Mouse (Mus musculus) 3T3-L1 (cell line): ENCODE measurements at regions not wholly inside any gene's neighbourhood (a gene's known extent, or its start where the extent isn't known, plus 50 kb on each side); places are given as distances from the start of the nearest gene placed in this dataset.
"Not testable (repeated sequence)": the region's sequence is repeated elsewhere in the genome, so short reads cannot be mapped to it uniquely, and the experiment has no call there.

Experiments used
- DNase-seq: peaks from one replicate; pipeline ENCODE4 v3.0.0-alpha.2; 2015; ENCODE audit warnings: low read depth, low spot score

DNA sequence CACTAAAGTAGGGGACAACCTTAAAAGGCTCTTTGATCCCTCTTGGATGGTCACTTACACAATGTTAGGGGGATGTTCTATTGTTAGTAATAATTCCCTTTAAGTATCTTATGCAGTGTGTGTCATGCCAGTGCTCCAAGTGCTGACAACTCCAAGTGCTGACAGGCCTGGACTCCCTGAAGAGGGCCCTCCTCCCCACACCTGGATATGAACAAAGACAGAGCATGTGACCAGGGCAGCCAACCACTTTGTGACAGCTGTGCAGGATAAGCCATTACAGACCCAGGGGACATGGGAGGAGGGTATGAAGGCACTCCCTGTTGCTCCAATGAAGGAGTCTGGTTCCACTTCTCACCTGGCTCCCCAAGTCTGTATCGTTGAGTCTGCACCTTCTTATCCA lies 224.7 kb downstream of the Adamts15 start:
- no peak for DNase-seq

DNA sequence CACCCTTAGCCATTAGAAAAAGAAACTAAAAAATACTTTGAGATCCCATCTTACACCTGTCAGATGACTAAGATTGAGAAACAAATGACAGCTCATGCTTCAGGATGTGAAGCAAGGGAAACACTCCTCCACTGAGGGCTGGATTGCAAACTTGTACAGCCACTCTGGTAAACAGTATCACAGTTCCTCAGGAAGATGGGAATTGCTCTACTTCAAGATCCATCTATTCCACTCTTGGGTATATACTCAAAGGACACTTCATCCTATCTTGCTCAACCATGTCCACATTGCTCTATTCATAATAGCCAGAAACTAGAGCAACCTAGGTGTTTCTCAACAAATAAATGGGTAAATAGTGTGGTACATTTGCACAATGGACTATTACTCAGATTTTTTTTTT lies 241.2 kb downstream of the Snx19 start:
- DNase-seq, result no peak

DNA sequence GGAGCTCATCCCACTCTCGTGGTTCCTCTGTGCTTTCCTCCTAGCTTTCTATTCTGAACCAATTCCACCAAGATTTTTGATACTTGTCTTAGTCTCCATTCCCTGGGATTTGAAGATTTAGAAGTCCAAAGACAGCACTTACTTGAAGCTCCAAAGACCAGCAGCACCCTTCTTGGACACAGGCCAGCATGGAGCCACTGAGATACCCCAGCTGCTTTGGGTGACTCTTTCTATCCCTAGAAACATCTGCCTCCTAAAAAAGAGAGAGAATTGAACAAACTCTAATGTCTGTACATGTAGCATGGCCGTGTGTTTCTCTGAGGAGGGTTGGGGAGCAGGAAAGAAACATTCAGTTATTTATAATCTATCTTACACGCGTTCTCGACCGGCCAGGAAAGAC lies 235.5 kb downstream of the Snx19 start:
- no peak for DNase-seq

DNA sequence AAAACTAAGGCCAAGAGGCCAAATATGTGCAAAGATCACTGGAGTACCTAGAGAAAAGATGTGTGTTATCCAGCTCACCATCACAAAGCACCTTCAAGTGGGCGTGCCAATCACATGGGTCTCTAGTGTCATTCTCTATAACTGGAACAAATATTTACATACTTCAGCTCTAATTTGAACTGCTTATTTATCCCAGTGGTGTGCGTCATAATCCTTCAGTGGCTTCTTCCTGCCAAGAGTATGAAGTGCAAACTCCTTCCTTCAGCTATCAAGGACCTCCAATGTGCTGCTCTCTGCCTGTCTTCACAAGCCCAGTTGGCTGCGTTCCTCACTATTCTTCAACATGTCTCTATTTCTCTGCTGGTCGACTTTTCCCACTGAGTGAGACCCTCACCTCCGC lies 227.1 kb downstream of the Snx19 start:
- DNase-seq, result no peak

DNA sequence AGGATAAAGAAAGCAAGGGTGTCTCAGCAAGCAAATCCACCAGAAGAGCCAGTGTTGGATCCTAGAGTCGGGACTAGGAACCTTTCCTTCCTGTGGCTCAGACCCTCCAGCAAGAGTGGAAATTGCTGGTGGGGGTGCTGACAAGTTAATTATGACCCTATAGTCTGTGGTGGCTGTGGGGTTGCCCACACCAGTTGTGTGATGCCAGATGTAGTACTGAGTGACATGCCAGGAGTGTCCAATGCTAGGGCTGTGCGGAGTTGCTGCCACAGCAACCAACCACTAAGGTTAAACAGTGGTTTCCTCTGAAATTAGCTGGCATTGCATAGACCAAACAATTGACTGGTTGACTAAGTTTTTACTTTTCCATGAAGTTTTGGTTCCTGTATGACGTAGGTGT lies 226.3 kb downstream of the Snx19 start:
- DNase-seq, result no peak

DNA sequence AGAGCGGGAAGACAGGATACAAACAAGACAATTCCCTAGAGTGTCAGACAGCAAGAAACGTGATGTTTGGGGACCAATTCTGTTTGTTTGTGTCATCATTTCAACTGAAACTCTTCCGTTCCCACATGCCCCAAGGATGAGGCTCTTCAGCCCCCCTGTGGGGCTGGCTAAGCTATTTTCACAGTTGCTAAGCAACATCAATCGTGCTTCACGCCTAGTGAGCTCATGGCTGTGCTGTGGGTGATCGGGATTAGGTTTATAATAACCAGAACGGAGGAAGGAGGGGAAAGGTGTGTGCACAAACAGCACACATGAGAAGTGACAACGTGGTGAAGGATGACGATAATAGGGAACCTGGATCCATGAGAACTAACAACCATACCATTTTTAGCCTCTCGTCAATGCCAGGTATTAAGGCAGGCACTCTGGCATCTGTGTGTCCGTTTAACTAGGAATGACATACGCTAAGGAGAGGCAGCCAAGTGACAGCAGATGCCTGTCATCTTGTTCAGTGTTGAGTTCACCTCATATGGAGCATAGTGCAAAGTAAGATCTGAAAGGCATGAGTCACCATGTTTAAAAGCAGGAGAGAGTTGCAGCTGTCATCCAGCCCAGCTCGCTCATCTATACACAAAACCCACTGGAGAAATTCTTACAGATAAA lies 222.6 kb downstream of the Snx19 start:
- no peak for DNase-seq

DNA sequence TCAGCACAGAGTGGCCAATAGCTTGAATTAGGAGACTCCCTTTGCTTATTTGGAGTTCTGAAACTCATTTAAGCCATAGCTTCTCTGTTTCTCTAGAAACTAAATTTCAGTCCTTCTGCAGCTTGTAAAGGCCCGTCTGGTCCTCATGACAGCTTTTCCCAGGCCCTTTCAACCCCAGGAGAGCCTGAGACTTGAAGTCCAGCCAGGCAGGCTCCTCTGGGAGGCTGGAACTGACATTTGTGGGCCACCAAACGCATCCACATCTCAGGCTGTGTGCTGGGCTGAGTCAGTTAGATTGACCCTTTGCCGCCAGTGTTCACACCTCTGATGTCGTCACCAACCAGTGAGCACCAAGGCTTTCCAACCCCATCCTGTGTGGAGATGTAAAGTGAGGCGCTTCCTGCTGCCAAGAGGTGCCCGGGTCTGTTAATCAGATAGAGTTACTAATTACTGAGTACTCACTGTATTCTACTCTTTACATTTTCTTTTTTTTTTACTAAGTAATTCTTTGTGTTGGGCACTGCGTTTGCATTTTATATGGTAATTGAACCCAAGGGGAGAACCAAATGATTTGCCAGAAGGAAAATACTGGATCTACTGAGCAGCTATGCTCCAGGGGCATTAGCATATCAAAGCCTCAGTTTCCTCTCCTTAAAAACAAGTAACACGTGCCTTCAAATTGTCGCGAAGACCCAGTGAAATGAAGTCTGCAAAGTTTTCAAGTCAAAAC lies 207.0 kb downstream of the Snx19 start:
- DNase-seq, result no peak

DNA sequence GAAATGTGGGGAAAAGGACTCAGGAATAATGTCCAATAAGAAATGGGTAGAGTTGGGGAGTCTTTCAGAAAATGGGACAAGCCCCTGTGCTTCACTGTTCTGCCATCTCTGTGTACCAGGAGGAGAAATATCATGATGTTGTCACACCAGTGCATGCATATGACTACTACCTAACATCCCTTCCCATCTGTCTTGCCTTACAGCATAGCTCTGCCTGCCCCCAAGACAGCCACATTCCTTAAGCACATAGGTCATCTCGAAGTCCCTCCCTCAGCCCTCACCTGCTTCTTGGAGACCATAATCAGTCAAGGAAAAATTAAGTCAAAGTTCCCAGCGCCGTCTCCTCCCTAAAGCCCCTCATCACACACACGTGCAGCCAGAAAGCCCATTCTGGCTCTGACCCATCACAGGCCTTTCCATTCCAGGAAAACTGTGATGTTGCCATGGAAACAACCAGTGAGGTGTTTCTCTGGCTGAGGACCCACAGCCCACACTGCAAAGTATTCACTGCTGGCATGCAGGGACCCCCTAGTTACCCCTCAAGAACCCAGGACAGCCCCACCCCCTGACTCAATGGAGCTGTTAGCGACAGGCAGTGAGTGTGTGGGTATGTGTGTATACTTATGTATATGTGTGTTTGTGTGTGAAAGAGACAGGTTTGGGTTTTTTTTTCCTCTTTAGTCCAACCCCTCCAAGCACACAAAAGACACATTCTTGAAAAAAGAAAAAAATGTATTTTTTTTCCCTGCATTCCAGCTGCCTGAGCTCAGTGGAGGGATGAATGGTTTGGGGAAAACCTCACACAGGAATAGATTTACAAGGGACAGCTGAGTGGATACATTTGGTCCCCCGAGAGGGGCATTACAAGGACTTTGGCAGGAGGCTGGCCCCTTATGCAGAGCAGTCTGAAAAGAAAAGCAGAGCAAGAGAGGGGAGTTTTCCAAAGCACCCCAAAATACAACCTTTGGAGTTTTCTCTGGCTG lies 205.5 kb downstream of the Snx19 start:
- peak; percentile 53 for DNase-seq

DNA sequence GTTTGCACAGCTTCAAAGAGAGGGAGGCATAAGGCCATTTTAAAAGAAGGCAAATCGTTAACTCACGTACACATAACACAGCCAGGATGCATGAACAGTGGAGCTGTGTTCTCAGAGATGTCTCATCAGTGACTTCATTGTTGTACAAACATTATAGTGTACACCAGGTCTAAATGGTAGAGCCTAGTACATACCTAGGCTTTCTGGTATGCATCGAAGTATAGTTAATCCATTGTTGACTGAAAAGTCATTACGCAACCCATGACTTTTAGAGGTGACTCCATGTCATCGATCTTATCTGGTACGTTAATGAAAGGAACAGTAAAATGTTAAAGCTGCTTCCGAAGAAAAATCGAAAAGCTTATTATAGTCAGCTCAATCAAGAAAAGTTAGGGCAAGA lies 198.7 kb downstream of the Snx19 start:
- DNase-seq, result no peak

DNA sequence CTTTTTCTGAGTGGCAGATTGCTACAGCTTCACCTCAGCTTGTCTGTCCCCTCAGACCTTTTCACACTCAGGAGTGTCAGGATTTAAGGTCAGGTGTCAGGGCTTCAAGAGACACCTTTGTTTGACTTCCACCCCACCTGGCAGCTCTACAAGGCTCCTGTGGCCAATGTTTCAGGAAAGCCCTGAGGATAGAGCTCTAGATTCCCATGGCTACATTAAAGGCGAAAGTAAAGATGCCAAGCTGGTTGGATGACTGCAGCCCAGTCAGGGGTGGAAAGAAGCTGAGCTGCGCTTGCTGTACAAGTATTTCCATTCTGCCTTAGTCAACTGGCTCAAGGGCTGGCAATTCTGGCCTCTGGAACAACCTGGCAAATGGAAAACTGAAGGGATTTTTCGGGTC lies 198.2 kb downstream of the Snx19 start:
- no peak for DNase-seq

DNA sequence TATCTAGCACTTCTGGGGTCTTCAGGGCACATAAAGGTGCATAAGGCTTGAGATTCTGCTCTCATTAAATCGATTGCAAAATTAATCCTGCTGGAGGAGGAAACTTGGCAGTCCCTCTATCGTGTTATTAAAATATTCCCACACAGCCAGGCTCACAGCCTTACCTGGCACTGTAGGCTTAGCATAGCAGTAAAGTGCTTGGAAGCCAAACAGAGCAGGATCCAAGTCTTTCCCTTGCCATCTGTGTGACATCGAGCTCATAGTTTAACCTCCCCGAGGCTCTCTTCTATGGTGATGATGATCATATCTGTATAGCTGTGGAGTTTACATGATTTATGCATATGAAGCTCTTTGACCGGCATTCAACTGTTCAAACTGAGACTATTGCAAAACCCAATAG lies 197.6 kb downstream of the Snx19 start:
- no peak for DNase-seq

DNA sequence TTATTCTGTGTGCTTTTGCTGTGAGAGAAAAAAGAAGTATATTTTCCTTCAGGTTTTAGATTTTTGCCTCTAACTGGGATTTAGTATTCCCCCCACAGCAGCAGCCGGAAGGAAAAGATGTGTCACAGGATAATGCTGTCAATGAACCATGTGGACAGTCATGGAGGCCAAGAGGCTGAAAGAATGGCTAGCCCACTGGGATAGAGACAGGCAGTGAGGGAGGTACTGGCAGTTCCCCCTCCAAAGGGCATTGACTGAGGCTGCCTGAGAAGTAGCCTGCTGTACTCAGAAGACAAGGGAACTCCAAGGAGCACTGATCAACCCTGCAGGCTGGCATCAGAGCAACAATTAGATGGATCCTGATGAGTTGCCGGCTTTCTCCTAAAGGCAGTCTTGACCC lies 192.4 kb downstream of the Snx19 start:
- DNase-seq, result no peak

DNA sequence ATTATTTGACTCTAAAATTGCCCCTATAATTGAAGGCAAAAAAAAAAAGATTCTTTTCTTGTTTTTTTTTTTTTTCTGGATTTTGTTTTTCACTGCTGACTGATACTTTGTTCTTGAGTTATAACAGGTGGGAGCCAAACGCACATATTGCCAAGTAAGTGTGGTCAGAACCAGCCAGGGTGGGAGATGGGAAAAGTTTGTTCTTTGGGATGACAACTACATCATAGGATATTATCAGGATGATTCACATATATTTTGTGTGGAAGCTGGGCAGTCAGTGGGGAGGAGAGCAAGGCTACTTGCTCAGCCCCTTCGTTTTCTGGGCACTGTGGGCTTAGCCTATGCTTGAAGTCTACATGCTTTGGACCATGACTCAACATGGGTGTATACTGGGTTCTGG lies 191.3 kb downstream of the Snx19 start:
- DNase-seq, result peak; percentile 5

DNA sequence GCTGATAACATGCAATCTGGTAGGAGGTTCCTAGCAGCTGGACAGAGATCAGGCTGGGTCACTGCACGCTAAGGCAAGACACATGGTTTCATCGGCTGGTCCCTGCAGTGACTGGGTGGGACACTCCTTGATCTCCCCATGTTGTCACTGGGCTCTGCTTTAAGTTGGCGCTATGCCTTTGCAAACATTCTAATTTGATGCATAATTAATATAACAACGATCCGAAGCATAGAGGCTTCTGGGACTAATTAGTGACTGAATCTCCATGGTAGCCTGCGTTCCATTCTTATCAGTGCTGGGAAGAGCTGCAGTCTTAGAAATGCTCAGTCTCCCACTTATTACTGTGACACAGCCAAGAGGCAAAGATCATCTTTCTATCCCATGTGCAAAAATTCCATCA lies 186.8 kb downstream of the Snx19 start:
- DNase-seq, result no peak

DNA sequence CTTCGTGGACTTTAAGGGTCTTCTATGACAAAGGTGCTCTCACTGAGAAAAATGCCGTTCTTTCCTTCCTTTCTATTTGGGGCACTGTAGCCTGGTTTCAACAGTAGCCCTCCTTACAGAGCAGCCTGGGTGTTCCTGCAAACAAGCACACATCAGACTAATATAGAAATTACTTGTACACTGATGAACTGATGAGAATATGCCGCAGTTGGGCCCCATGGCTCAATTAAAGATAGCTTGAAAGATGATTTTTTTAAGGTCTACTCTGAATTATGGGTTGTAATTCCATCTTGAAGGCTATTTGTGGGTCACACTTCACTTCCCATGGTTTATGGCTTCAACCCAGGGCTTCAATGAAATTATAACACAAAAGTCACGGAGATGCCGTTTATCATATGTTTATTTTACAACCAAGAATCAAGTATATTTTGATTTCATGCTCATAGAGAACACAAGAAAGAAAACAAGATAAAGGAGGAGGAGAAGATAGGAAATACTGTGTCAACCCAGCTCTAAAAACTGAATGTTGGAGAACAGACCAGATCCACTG lies 186.2 kb downstream of the Snx19 start:
- no peak for DNase-seq

DNA sequence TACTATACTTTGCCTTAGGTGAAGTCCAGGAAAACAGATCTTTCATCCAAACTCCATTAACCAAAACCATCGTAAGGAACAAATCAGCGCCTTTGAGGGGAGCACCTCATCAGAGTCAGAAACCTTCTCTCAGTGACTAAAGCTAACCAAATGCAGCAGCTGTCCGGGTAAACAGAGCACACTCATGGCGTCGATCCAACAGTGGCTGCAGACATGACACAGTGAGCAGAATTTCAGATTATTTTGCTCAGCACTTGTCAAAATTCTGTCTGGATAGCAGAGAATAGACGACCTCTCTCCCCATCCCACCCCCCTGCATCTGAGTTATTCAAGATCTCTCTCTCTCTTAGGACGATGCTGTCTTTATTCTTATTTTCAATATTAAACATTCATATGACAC lies 183.4 kb downstream of the Snx19 start:
- DNase-seq, result no peak

DNA sequence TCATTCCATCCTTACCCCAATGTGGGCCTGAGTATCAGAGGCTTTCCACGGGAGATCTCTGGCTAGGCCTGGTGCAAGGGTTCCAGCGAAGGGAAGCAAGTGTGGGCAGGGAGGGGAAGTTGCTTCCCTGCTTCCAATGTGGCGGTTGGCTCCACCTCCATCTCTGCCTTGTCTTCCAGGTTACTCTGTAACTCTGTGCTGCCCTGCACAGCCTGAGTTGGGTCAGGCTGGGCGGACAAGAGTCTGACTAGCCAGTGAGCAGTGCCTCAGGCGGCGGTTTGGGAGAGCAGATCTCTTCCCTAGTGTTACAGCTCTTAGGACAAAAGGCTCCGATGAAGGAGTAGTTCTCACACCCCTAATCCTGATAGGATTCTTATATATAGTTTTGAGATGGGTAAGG lies 172.8 kb downstream of the Snx19 start:
- DNase-seq, result no peak

DNA sequence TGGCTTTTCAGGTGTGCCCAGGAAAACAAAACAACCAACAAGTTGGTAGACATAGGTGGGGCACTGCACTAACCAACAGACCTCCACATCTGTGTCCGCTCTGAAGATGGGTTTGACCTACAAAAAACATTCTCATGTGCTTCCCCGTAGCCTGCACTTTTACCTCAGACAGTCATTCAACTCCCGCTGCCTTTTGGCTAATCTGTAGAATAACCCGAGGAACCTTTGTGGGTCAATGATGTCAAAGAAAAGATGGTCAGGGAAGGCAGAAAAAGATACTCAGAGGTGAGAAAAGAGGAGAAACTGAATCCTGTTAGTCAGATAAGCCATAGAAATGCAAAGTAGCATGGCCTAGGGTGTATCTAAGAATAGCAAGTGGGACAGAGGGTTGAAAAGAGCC lies 170.8 kb downstream of the Snx19 start:
- no peak for DNase-seq

DNA sequence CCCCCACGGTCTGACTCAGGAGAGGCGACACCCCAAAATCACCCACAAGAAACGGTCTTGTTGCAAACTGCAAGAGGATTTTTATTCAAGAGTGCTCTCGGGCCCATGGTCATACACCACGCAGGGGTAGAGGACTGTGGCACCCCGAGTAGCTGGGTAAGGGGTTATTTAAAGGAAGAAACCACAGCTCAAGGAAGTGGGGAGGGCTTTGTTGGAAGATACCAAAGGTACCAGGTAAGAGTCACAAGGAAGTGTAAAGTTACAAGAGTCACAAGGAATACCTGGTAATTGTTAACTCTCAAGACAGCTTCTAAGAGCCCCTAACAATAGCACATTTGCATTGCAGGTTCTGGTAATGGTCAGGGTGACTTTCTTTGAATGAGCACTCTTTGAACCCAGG lies 170.2 kb downstream of the Snx19 start:
- not testable (repeated sequence) for DNase-seq

DNA sequence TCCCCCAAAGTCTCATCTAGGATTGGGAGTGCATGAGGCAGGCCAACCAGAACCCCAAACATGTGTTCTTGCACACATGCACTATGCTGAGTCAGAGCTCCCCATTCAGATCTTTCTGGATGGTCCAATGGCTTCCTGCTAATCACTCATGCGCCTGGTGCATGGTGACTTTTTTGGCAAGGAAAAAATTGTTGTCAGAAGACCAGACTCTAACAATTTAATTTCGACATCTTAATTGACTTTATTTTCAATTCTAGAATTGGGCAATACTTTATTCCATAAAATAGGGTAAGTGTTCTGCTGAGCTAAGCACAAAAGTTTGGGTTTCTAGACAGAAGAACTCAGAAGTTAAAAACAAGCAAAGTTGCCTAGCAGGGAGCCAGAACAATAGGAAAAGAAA lies 165.7 kb downstream of the Snx19 start:
- no peak for DNase-seq

DNA sequence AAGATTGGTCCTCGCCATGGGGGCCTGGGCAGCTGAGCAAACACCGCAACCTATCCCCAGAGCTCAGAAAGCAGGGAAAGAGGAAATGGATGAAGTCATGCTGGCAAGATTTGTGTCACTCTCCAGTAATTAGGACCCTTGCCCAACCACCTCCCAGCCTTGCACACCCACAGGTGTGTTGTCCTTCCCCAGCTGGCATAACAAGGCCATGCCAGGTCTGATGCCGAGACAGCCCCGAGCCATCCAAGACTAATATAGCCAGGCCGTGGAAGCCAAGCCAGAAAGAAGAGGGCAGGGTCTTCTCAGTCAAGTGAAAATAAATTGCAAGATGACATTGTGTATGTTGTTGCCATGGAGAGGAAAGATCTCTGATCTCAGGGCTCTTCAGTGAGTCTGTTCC lies 164.3 kb downstream of the Snx19 start:
- no peak for DNase-seq

DNA sequence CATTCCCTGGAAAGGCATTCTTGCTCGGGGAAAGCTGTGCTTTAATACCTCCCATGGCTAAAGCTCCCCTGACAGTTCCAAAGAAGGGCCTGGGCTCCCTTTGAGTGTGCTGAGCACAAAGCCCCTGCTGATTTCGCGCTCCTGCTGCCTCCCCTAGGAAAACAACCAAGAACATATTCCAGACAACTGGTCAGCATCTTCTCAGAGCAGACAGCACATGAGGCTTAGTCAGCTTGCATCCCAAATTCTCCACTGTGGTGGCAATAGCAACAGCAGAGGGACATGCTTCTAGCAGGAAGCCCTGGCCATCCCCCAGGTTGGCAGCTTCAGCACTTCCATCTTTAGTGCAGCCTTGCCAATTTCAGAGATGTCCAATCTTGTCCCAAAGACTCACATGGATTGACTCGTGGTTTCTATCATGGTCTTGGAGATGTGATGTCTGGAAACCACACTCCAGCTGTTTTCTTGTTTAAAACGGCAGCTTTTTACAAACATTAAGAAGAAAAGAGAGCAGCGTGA lies 163.8 kb downstream of the Snx19 start:
- peak; percentile 4 for DNase-seq
